Mouse (Mus musculus) C2C12 (cell line): ENCODE results near the gene Sprr4.

Experiments used
- CTCF ChIP-seq: IDR thresholded peaks from one replicate; pipeline ENCODE4 v1.5.1; 2011; ENCODE audit not compliant: control insufficient read depth, insufficient read depth, insufficient read length
- FOSL1 ChIP-seq: IDR thresholded peaks from one replicate; pipeline ENCODE4 v1.8.0; 2011; ENCODE audit warnings: mild to moderate bottlenecking, low read length; ENCODE audit not compliant: poor library complexity, insufficient read depth, severe bottlenecking
- MAX ChIP-seq: IDR thresholded peaks from one replicate; pipeline ENCODE4 v1.6.1; 2011; ENCODE audit warnings: mild to moderate bottlenecking, control low read depth
- MYOD1 ChIP-seq: IDR thresholded peaks from one replicate; pipeline ENCODE4 v1.6.1; 2011; ENCODE audit warnings: low read depth; ENCODE audit not compliant: control insufficient read depth, insufficient read length
- USF1 ChIP-seq: IDR thresholded peaks from one replicate; pipeline ENCODE4 v1.6.1; 2011; ENCODE audit warnings: low read depth, mild to moderate bottlenecking, control low read depth, moderate library complexity

DNA sequence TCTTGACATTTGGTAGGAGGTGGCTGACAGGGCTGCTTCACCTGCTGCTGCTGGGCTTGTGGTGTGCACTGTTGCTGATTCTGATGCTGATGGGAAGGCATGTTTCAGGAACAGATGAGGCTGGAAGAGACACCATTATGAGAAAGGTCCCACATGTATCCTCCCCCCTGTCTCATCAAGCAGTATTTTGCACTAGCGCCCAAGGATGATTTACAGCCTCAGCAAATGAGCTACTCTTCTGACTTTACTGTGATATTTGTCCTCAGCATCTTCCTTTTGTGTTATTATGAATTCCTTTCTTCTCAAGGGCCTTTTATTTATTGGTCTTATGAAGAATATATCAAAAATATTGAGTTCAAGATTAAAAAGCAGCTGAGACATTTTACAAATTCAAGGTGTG lies at the start of gene Sprr4:
- TF ChIP-seq CTCF = no peak
- TF ChIP-seq MAX = no peak
- TF ChIP-seq USF1 = no peak
- TF ChIP-seq FOSL1 = no peak
- TF ChIP-seq MYOD1 = no peak
